ENCODE assay signal across 9 mouse cellular contexts in the genomic region with DNA sequence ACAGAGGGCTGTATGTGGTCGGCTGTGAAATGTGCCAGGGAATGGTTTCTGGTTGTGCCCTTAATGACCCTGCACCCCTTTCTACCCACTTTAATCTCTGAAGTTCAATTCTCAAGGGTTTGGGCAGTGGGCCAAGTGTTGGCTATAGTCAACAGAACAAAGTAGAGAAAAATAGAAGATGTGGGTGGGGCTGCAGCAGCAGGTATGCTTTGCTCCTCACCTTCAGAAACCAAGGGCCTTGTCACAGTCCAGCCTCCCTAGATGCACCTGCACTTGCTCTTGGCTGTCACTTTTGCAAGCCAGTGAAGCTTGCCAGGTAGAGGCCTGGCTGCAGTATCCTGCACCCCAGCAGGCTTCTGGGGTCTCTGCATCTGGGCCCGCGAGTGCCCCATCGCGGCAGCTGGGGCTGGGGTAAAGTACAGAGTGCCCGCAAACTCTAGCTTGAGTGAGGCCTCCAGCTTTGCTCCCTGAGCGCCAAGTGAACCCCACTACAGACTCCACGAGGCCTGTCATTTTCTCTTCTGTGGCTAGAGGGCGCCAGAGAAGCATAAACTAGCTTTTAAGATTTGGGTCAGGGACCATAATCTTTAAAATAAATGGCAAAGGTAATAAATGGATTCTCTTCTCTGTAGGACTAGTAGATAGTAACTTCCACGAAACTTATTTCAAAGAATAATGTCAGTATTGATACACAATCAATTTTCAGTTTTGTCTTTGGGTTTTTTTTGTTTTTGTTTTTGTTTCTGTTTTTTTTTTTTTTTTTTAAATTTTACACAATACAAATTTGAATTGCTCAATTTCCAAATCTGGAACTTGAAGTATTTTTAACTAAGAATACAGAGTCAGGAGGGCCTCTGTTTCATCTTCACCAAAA. TPM values are rescaled to one million over a fixed set of nuclear protein-coding genes. Genes with fewer than 3 reads are reported as not detected.
DNase-seq lines count a peak whose midpoint lies in the region; ATAC-seq and TF ChIP-seq lines count a peak whose summit lies in the region.
"Had no signal": no experiment of that assay in that cellular context is flagged by ENCODE, and none has a peak within 500 bp of the region (broad histone marks: within the 10 kb centered on the region; RNA-seq: fewer than 3 reads in every experiment).

No protein-coding gene starts in this region.

- intact Hi-C loops in left cerebral cortex, postnatal 10 days (cut with DNase I), result no loop called here

- H3K9me3 ChIP-seq in midbrain, embryonic 10.5 days (replicated peaks), result no peaks in the 10 kb centered on the region
- no peaks in the 10 kb centered on the region for H3K9me3 ChIP-seq in midbrain, embryonic 15.5 days
- no peaks in the 10 kb centered on the region for H3K9me3 ChIP-seq in forebrain, postnatal 0 days (ENCODE audit: low read length)
- H3K9me3 ChIP-seq: neural tube, embryonic 13.5 days had no signal

- TF ChIP-seq POLR2A in brain, embryonic 14.5 days (IDR thresholded peaks at IDR 0.05; ENCODE audit: borderline replicate concordance, extremely low read depth, insufficient read depth, insufficient read length, poor library complexity, severe bottlenecking), result no peak

- peaks cover 9% of the 10 kb centered on the region for H3K4me1 ChIP-seq in midbrain, embryonic 10.5 days
- H3K4me1 ChIP-seq in midbrain, embryonic 15.5 days, result peaks cover 6% of the 10 kb centered on the region
- H3K4me1 ChIP-seq in forebrain, postnatal 0 days (ENCODE audit: insufficient read depth), result no peaks in the 10 kb centered on the region

- H3K27me3 ChIP-seq in midbrain, embryonic 10.5 days (ENCODE audit: low read depth, poor library complexity, severe bottlenecking), result no peaks in the 10 kb centered on the region
- H3K27me3 ChIP-seq in midbrain, embryonic 15.5 days (replicated peaks), result no peaks in the 10 kb centered on the region
- no peaks in the 10 kb centered on the region for H3K27me3 ChIP-seq in forebrain, postnatal 0 days (ENCODE audit: insufficient read depth, low read length)
- H3K27me3 ChIP-seq in splenic B cell, adult 2 months (ENCODE audit: control insufficient read depth, insufficient read depth, low read length, poor library complexity, severe bottlenecking), result no peaks in the 10 kb centered on the region
- H3K27me3 ChIP-seq: neural tube, embryonic 13.5 days had no signal

- H3K4me2 ChIP-seq in midbrain, embryonic 15.5 days, result no peak overlapping the region
- H3K4me2 ChIP-seq in forebrain, postnatal 0 days (ENCODE audit: low read depth), result no peak overlapping the region
- H3K4me2 ChIP-seq: neural tube, embryonic 13.5 days had no signal

- H3K27ac ChIP-seq in midbrain, embryonic 10.5 days (replicated peaks), result no peak overlapping the region
- no peak overlapping the region for H3K27ac ChIP-seq in midbrain, embryonic 15.5 days
- no peak overlapping the region for H3K27ac ChIP-seq in forebrain, postnatal 0 days (ENCODE audit: low read depth, low read length)
- H3K27ac ChIP-seq: neural tube, embryonic 13.5 days had no signal

- no peak for ATAC-seq in midbrain, embryonic 15.5 days (replicated peaks)
- ATAC-seq in forebrain, postnatal 0 days, result no peak
- peak; percentile 35 to 50 for ATAC-seq in hematopoietic stem cell, adult 5-6 weeks (replicated peaks in 1 of 2; ENCODE audit: insufficient read depth in 1 of 2, low FRiP score in 2 of 2, low TSS enrichment in 1 of 2, low read depth in 1 of 2, poor library complexity in 2 of 2, severe bottlenecking in 2 of 2)

- H3K9ac ChIP-seq in midbrain, embryonic 15.5 days, result no peak overlapping the region
- H3K9ac ChIP-seq in forebrain, postnatal 0 days, result no peak overlapping the region
- H3K9ac ChIP-seq: neural tube, embryonic 13.5 days had no signal

- DNase-seq in midbrain, embryonic 10.5 days (ENCODE audit: low spot score), result peak; percentile 60
- DNase-seq in brain, embryonic 14.5 days (ENCODE audit: low read depth), result peak; percentile 73
- DNase-seq in forebrain, postnatal 0 days, result peak; percentile 83
- DNase-seq in left cerebral cortex, postnatal 10 days (ENCODE audit: extremely low spot score in 1 of 2, low spot score in 2 of 2), result peak; percentile 58 to 71
- DNase-seq in mesoderm, embryonic 11.5 days (ENCODE audit: low read depth, low spot score), result peak; percentile 65
- peak; percentile 86 for DNase-seq in splenic B cell, adult 2 months (ENCODE audit: low read depth, low spot score)

- H3K4me3 ChIP-seq in midbrain, embryonic 10.5 days, result no peak overlapping the region
- no peak overlapping the region for H3K4me3 ChIP-seq in midbrain, embryonic 15.5 days
- H3K4me3 ChIP-seq in forebrain, postnatal 0 days (ENCODE audit: low read depth, low read length), result no peak overlapping the region
- H3K4me3 ChIP-seq: neural tube, embryonic 13.5 days had no signal

- no peaks in the 10 kb centered on the region for H3K36me3 ChIP-seq in midbrain, embryonic 10.5 days
- H3K36me3 ChIP-seq in midbrain, embryonic 15.5 days (replicated peaks), result no peaks in the 10 kb centered on the region
- H3K36me3 ChIP-seq in forebrain, postnatal 0 days (ENCODE audit: insufficient read depth), result no peaks in the 10 kb centered on the region
- H3K36me3 ChIP-seq in splenic B cell, adult 2 months (ENCODE audit: control insufficient read depth, insufficient read depth, low read length, poor library complexity, severe bottlenecking), result no peaks in the 10 kb centered on the region
- H3K36me3 ChIP-seq: neural tube, embryonic 13.5 days had no signal

- 14% methylated on average over 10 of the region's 10 CpGs for WGBS in midbrain, embryonic 10.5 days
- WGBS in midbrain, embryonic 15.5 days, result 12% methylated on average over 10 of the region's 10 CpGs
- 10% methylated on average over 10 of the region's 10 CpGs for WGBS in forebrain, postnatal 0 days

- TF ChIP-seq CTCF in brain, embryonic 14.5 days (IDR thresholded peaks at IDR 0.05; ENCODE audit: borderline replicate concordance, extremely low read depth, insufficient read depth, insufficient read length), result peak; percentile 76
- peak; percentile 74 for TF ChIP-seq CTCF in forebrain, postnatal 0 days (IDR thresholded peaks at IDR 0.05; ENCODE audit: low read depth)

RNA-seq across cellular contexts. Expression of a gene that starts 4.5 kb away (rescaled TPM):
- 25.7 and 29.7 TPM in 2 replicates for polyA plus RNA-seq in midbrain, embryonic 10.5 days (2016; fragmentation: Nextera tagmentation; extraction: Ambion mirVana)
- 11.6 and 12.1 TPM in 2 replicates for polyA plus RNA-seq in midbrain, embryonic 15.5 days (2015; fragmentation: Nextera tagmentation; extraction: Ambion mirVana)
- polyA plus RNA-seq in brain, embryonic 14.5 days (2012; rRNA removed), result 8.6 and 9.7 TPM in 2 replicates
- 7.6 and 8.8 TPM in 2 replicates for total RNA-seq in forebrain, postnatal 0 days (2014; rRNA removed)
- polyA plus RNA-seq in forebrain, postnatal 0 days (2015; fragmentation: Nextera tagmentation; extraction: Ambion mirVana), result 7.2 and 9.7 TPM in 2 replicates
- total RNA-seq in hematopoietic stem cell, adult 5-6 weeks (2017), result 44.9 and 47.3 TPM in 2 replicates
- total RNA-seq in left cerebral cortex, postnatal 10 days (2021), result 1 to 10 TPM; 5.9 to 6.0 TPM

RNA-seq across cellular contexts. Expression of a gene that starts 18.8 kb away (rescaled TPM):
- polyA plus RNA-seq in midbrain, embryonic 10.5 days (2016; fragmentation: Nextera tagmentation; extraction: Ambion mirVana), result not detected in 2 replicates
- polyA plus RNA-seq in midbrain, embryonic 15.5 days (2015; fragmentation: Nextera tagmentation; extraction: Ambion mirVana), result 0.13 TPM in 1 of 2 replicates, not detected in the other
- polyA plus RNA-seq in brain, embryonic 14.5 days (2012; rRNA removed), result 0.03 TPM in 1 of 2 replicates, not detected in the other
- total RNA-seq in forebrain, postnatal 0 days (2014; rRNA removed), result 0.08 TPM in 1 of 2 replicates, not detected in the other
- not detected in 2 replicates for polyA plus RNA-seq in forebrain, postnatal 0 days (2015; fragmentation: Nextera tagmentation; extraction: Ambion mirVana)
- total RNA-seq in hematopoietic stem cell, adult 5-6 weeks (2017), result 0.19 and 1.4 TPM in 2 replicates
- total RNA-seq in left cerebral cortex, postnatal 10 days (2021), result not detected
- polyA plus RNA-seq: neural tube, embryonic 13.5 days had no signal

RNA-seq across cellular contexts. Expression of a gene that starts 33.8 kb away (rescaled TPM):
- 13.8 and 16.4 TPM in 2 replicates for polyA plus RNA-seq in midbrain, embryonic 10.5 days (2016; fragmentation: Nextera tagmentation; extraction: Ambion mirVana)
- polyA plus RNA-seq in midbrain, embryonic 15.5 days (2015; fragmentation: Nextera tagmentation; extraction: Ambion mirVana), result 21.4 and 22.0 TPM in 2 replicates
- polyA plus RNA-seq in brain, embryonic 14.5 days (2012; rRNA removed), result 78.8 and 84.4 TPM in 2 replicates
- total RNA-seq in forebrain, postnatal 0 days (2014; rRNA removed), result 63.9 and 77.4 TPM in 2 replicates
- polyA plus RNA-seq in forebrain, postnatal 0 days (2015; fragmentation: Nextera tagmentation; extraction: Ambion mirVana), result 18.0 and 22.7 TPM in 2 replicates
- total RNA-seq in hematopoietic stem cell, adult 5-6 weeks (2017), result 96.4 and 144 TPM in 2 replicates
- 10 to 100 TPM; 62.5 to 70.3 TPM for total RNA-seq in left cerebral cortex, postnatal 10 days (2021)

Comparison
In these comparisons a context has a peak if more than half of its experiments do, and no peak if none do; other contexts are left out.
1. ATAC-seq: peak in hematopoietic stem cell, adult 5-6 weeks (2 of 2); none in midbrain, embryonic 15.5 days (single experiment) and forebrain, postnatal 0 days (single experiment).
2. Peak in every context shown above with its lines, with median percentiles within 50 percentile points of each other: DNase-seq.